Mouse (Mus musculus) liver, postnatal 0 days (tissue): ENCODE measurements around the gene Disp2. TPM values are rescaled to one million over a fixed set of nuclear protein-coding genes. Genes with fewer than 3 reads are reported as not detected.

Source experiments
- ATAC-seq: fragments of 200-750 bp; cut with Nextera tagmentation; 2 replicates; pipeline ENCODE4 v1.8.0; 2017; ENCODE audit warnings: mild to moderate bottlenecking, moderate library complexity
- DNase-seq: peaks from one replicate; pipeline ENCODE4 v3.0.0-alpha.2; 2016
- H3K27ac ChIP-seq: fragments of 300-500 bp; sonication (generic); 2 replicates; pipeline ENCODE4 v1.5.1; 2014; ENCODE audit warnings: antibody characterized with exemption, moderate library complexity, mild to moderate bottlenecking, low read depth
- H3K27me3 ChIP-seq: fragments of 300-500 bp; sonication (generic); 2 replicates; pipeline ENCODE4 v1.6.1; 2014; ENCODE audit warnings: low read length, control low read depth, mixed read lengths; ENCODE audit not compliant: insufficient read depth
- H3K36me3 ChIP-seq: fragments of 300-500 bp; sonication (generic); replicated peaks from 2 replicates; pipeline ENCODE4 v1.6.1; 2014; ENCODE audit warnings: mild to moderate bottlenecking, control low read depth, low read length, moderate library complexity, mixed read lengths; ENCODE audit not compliant: insufficient read depth
- H3K4me1 ChIP-seq: fragments of 300-500 bp; sonication (generic); 2 replicates; pipeline ENCODE4 v1.6.1; 2014; ENCODE audit warnings: antibody characterized with exemption, mild to moderate bottlenecking, control low read depth; ENCODE audit not compliant: insufficient read depth
- H3K4me2 ChIP-seq: fragments of 300-500 bp; sonication (generic); 2 replicates; pipeline ENCODE4 v1.6.1; 2014; ENCODE audit warnings: low read depth, mild to moderate bottlenecking, low read length, moderate library complexity, mixed read lengths
- H3K4me3 ChIP-seq: fragments of 300-500 bp; sonication (generic); 2 replicates; pipeline ENCODE4 v1.5.1; 2014; ENCODE audit warnings: low read depth, low read length
- H3K9ac ChIP-seq: fragments of 300-500 bp; sonication (generic); replicated peaks from 2 replicates; pipeline ENCODE4 v1.6.1; 2014; ENCODE audit warnings: mild to moderate bottlenecking, moderate library complexity
- H3K9me3 ChIP-seq: fragments of 300-500 bp; sonication (generic); 2 replicates; pipeline ENCODE4 v1.6.1; 2016; ENCODE audit warnings: mild to moderate bottlenecking, control low read depth, low read length, mixed read lengths
- CTCF ChIP-seq: sonication (generic); IDR thresholded peaks from 2 replicates; pipeline ENCODE4 v1.5.1; 2016; ENCODE audit warnings: antibody characterized with exemption, low read depth
- EP300 ChIP-seq: IDR thresholded peaks from 2 replicates; pipeline ENCODE4 v1.6.1; 2016; ENCODE audit warnings: antibody characterized with exemption, low read depth, mild to moderate bottlenecking
- WGBS: fragments of 180-500 bp; shearing (Covaris S2); extraction: QIAGEN DNeasy Blood & Tissue Kit; methylation state at CpG from one replicate; pipeline ENCODE4 v1.1.7; 2014; ENCODE audit not compliant: insufficient replicate concordance; 5-methylcytosine and 5-hydroxymethylcytosine counted together
- polyA plus RNA-seq: library from polyadenylated mRNA; unstranded; fragments of >200 nt; fragmentation: Nextera tagmentation; extraction: Ambion mirVana; gene quantifications from 2 replicates; pipeline ENCODE4 v1.2.1, GENCODE M21; 2015

Gene Disp2
- polyA plus RNA-seq, 1 experiment from 2014 or later: 0.06 TPM

- Histone ChIP-seq H3K36me3 (peaks cover 19% of the 10 kb centered on the region), H3K4me2 (peak within 1 kb of the TSS; percentile 89), H3K27me3 (no peaks in the 10 kb centered on the region), H3K27ac (peak within 1 kb of the TSS; percentile 66), H3K9me3 (no peaks in the 10 kb centered on the region), H3K4me3 (peak within 1 kb of the TSS; percentile 92), H3K4me1 (peaks cover 4% of the 10 kb centered on the region; the same call in 1 of the 2 replicates), H3K9ac (peak within 1 kb of the TSS; percentile 80)
- peak; percentile 5; the same call in 1 of the 2 replicates for TF ChIP-seq CTCF
- TF ChIP-seq EP300: no peak
- peak; percentile 97 for ATAC-seq
- under 1% methylated on average over 49 of the region's 49 CpGs for WGBS
- DNase-seq: peak; percentile 93
These were observed 34.7 kb downstream of the Disp2 start, which contains the start of gene Knstrn for GRCm38 (mm10) chr2:118813981-118814836. Gene Knstrn, plus strand, starts transcription at chr2:118814003.

DNA sequence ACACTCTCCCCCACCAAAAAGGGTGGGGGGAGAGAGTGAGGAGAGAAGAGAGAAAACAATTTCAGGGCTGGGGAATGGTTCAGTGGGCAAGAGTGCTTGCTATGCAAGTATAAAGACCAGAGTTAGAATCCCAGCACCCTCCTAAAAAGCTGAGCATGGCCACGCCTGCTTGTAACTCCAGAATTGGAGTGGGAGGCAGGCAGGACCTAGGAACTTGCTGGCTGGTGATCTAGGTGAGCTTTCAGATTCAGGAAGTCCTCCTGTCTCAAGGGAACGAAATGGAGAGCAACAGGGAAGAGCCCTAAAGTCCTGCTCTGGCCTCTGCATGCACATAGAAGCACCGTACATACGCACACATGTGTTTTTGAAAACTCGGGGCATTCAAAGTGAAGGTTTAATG, 43.3 kb downstream of the Disp2 start:
- no peaks in the 10 kb centered on the region; the same call in 1 of the 2 replicates for H3K9me3 ChIP-seq
- DNase-seq (no peak), ATAC-seq (no peak)
- TF ChIP-seq EP300 (no peak), CTCF (no peak)
- no peak overlapping the region for H3K4me3 ChIP-seq
- no peak overlapping the region for H3K4me2 ChIP-seq
- H3K9ac ChIP-seq: no peak overlapping the region
- H3K27ac ChIP-seq: no peak overlapping the region
- no peaks in the 10 kb centered on the region for H3K4me1 ChIP-seq
- 81% methylated on average over 5 of the region's 5 CpGs for WGBS
- peaks cover 57% of the 10 kb centered on the region for H3K36me3 ChIP-seq
- no peaks in the 10 kb centered on the region for H3K27me3 ChIP-seq

GRCm38 (mm10) chr2:118824396-118824795, 44.9 kb downstream of the Disp2 start:
- TF ChIP-seq EP300 (no peak), CTCF (no peak)
- whole genome bisulfite sequencing: 98% methylated on average over 4 of the region's 4 CpGs
- peaks cover 50% of the 10 kb centered on the region for H3K36me3 ChIP-seq
- no peaks in the 10 kb centered on the region; the same call in 1 of the 2 replicates for H3K9me3 ChIP-seq
- no peak overlapping the region for H3K4me3 ChIP-seq
- no peaks in the 10 kb centered on the region for H3K27me3 ChIP-seq
- H3K4me2 ChIP-seq: no peak overlapping the region
- DNase-seq: no peak
- no peak overlapping the region for H3K27ac ChIP-seq
- H3K4me1 ChIP-seq: no peaks in the 10 kb centered on the region
- H3K9ac ChIP-seq: no peak overlapping the region
- ATAC-seq: no peak

- H3K27me3 ChIP-seq: no peaks in the 10 kb centered on the region
- H3K4me1 ChIP-seq: no peaks in the 10 kb centered on the region
- H3K4me2 ChIP-seq: no peak overlapping the region
- DNase-seq (no peak), ATAC-seq (no peak)
- no peaks in the 10 kb centered on the region; the same call in 1 of the 2 replicates for H3K9me3 ChIP-seq
- H3K9ac ChIP-seq: no peak overlapping the region
- WGBS: 85% methylated on average over 5 of the region's 5 CpGs
- peaks cover 76% of the 10 kb centered on the region for H3K36me3 ChIP-seq
- TF ChIP-seq CTCF: no peak
- no peak for TF ChIP-seq EP300
- H3K27ac ChIP-seq: no peak overlapping the region
- H3K4me3 ChIP-seq: no peak overlapping the region
These were observed 49.6 kb downstream of the Disp2 start for GRCm38 (mm10) chr2:118829096-118829495.

- Histone ChIP-seq H3K27me3 (no peaks in the 10 kb centered on the region), H3K9me3 (no peaks in the 10 kb centered on the region), H3K9ac (no peak overlapping the region), H3K4me2 (no peak overlapping the region), H3K27ac (no peak overlapping the region), H3K4me3 (no peak overlapping the region), H3K36me3 (peaks cover 57% of the 10 kb centered on the region), H3K4me1 (no peaks in the 10 kb centered on the region)
- DNase-seq (no peak), ATAC-seq (no peak)
- TF ChIP-seq CTCF: no peak
- no peak for TF ChIP-seq EP300
- WGBS: 81% methylated on average over 6 of the region's 6 CpGs
These were observed 54.5 kb downstream of the Disp2 start for GRCm38 (mm10) chr2:118834061-118834460.

GRCm38 (mm10) chr2:118835115-118835514, 55.6 kb downstream of the Disp2 start:
- H3K36me3 ChIP-seq: peaks cover 49% of the 10 kb centered on the region
- WGBS: 89% methylated on average over 6 of the region's 6 CpGs

More at GRCm38 (mm10) chr2:118835115-118835514, 55.6 kb downstream of the Disp2 start:
- no peak for DNase-seq
- H3K27me3 ChIP-seq: no peaks in the 10 kb centered on the region
- H3K4me3 ChIP-seq: no peak overlapping the region
- H3K9me3 ChIP-seq: no peaks in the 10 kb centered on the region
- no peak for TF ChIP-seq EP300
- TF ChIP-seq CTCF: no peak
- H3K4me2 ChIP-seq: no peak overlapping the region
- H3K9ac ChIP-seq: no peak overlapping the region
- H3K27ac ChIP-seq: no peak overlapping the region
- H3K4me1 ChIP-seq: no peaks in the 10 kb centered on the region
- ATAC-seq: no peak
